Mouse (Mus musculus): ENCODE data around the gene Xpr1. TPM values are rescaled to one million over a fixed set of nuclear protein-coding genes. Genes with fewer than 3 reads are reported as not detected.

The Xpr1 gene
- polyA plus RNA-seq, 1 experiment from 2014 or later: 6.8 TPM

- no peaks in the 10 kb centered on the region for H3K9me3 ChIP-seq (ENCODE audit: control insufficient read depth, low read length)
- H3K9ac ChIP-seq (ENCODE audit: low read length): no peak overlapping the region
- no peaks in the 10 kb centered on the region for H3K27me3 ChIP-seq (replicated peaks; ENCODE audit: control insufficient read depth, insufficient read depth, low read length)
- no peaks in the 10 kb centered on the region for H3K36me3 ChIP-seq (ENCODE audit: control insufficient read depth, insufficient read depth, low read length)
- no peak for ATAC-seq (replicated peaks; ENCODE audit: low FRiP score, low TSS enrichment, low read depth)
- DNase-seq (ENCODE audit: low spot score): no peak
- WGBS: 64% methylated on average over 2 of the region's 2 CpGs
- no peaks in the 10 kb centered on the region for H3K4me1 ChIP-seq (replicated peaks; ENCODE audit: control insufficient read depth, insufficient read depth, low read length)
- no peak overlapping the region for H3K27ac ChIP-seq (ENCODE audit: low read depth)
- H3K4me2 ChIP-seq (ENCODE audit: low read length): no peak overlapping the region
- no peak overlapping the region for H3K4me3 ChIP-seq (ENCODE audit: low read depth, low read length)
Measured at GRCm38 (mm10) chr1:155394021-155394420, 23.2 kb downstream of the Xpr1 start.

- 85% methylated on average over 7 of the region's 7 CpGs for WGBS
- H3K36me3 ChIP-seq (ENCODE audit: control insufficient read depth, insufficient read depth, low read length): no peaks in the 10 kb centered on the region
Measured at GRCm38 (mm10) chr1:155392825-155393224, 24.4 kb downstream of the Xpr1 start.

GRCm38 (mm10) chr1:155391537-155391936, 25.7 kb downstream of the Xpr1 start:
- H3K4me3 ChIP-seq (ENCODE audit: low read depth, low read length): no peak overlapping the region
- DNase-seq (ENCODE audit: low spot score): no peak

More at GRCm38 (mm10) chr1:155392825-155393224, 24.4 kb downstream of the Xpr1 start:
- no peaks in the 10 kb centered on the region for H3K9me3 ChIP-seq (ENCODE audit: control insufficient read depth, low read length)
- no peak overlapping the region for H3K4me2 ChIP-seq (ENCODE audit: low read length)
- ATAC-seq (replicated peaks; ENCODE audit: low FRiP score, low TSS enrichment, low read depth): no peak
- no peaks in the 10 kb centered on the region for H3K4me1 ChIP-seq (replicated peaks; ENCODE audit: control insufficient read depth, insufficient read depth, low read length)
- H3K27ac ChIP-seq (ENCODE audit: low read depth): no peak overlapping the region
- H3K4me3 ChIP-seq (ENCODE audit: low read depth, low read length): no peak overlapping the region
- no peak for DNase-seq (ENCODE audit: low spot score)
- H3K9ac ChIP-seq (ENCODE audit: low read length): no peak overlapping the region
- no peaks in the 10 kb centered on the region for H3K27me3 ChIP-seq (replicated peaks; ENCODE audit: control insufficient read depth, insufficient read depth, low read length)

GRCm38 (mm10) chr1:155388418-155388817, 28.8 kb downstream of the Xpr1 start:
- ATAC-seq (replicated peaks; ENCODE audit: low FRiP score, low TSS enrichment, low read depth) (no peak), DNase-seq (ENCODE audit: low spot score) (no peak)
- Histone ChIP-seq H3K27me3 (replicated peaks; ENCODE audit: control insufficient read depth, insufficient read depth, low read length) (no peaks in the 10 kb centered on the region), H3K9me3 (ENCODE audit: control insufficient read depth, low read length) (no peaks in the 10 kb centered on the region), H3K4me2 (ENCODE audit: low read length) (no peak overlapping the region), H3K4me3 (ENCODE audit: low read depth, low read length) (no peak overlapping the region), H3K4me1 (replicated peaks; ENCODE audit: control insufficient read depth, insufficient read depth, low read length) (no peaks in the 10 kb centered on the region), H3K27ac (ENCODE audit: low read depth) (no peak overlapping the region), H3K9ac (ENCODE audit: low read length) (no peak overlapping the region), H3K36me3 (ENCODE audit: control insufficient read depth, insufficient read depth, low read length) (no peaks in the 10 kb centered on the region)
- WGBS: 30% methylated on average over 1 of the region's 1 CpGs

More at GRCm38 (mm10) chr1:155391537-155391936, 25.7 kb downstream of the Xpr1 start:
- 65% methylated on average over 4 of the region's 4 CpGs for WGBS
- Histone ChIP-seq H3K4me2 (ENCODE audit: low read length) (no peak overlapping the region), H3K27me3 (replicated peaks; ENCODE audit: control insufficient read depth, insufficient read depth, low read length) (no peaks in the 10 kb centered on the region), H3K9me3 (ENCODE audit: control insufficient read depth, low read length) (no peaks in the 10 kb centered on the region), H3K27ac (ENCODE audit: low read depth) (no peak overlapping the region), H3K4me1 (replicated peaks; ENCODE audit: control insufficient read depth, insufficient read depth, low read length) (no peaks in the 10 kb centered on the region), H3K9ac (ENCODE audit: low read length) (no peak overlapping the region), H3K36me3 (ENCODE audit: control insufficient read depth, insufficient read depth, low read length) (no peaks in the 10 kb centered on the region)
- ATAC-seq (replicated peaks; ENCODE audit: low FRiP score, low TSS enrichment, low read depth): no peak

- Histone ChIP-seq H3K27me3 (replicated peaks; ENCODE audit: control insufficient read depth, insufficient read depth, low read length) (no peaks in the 10 kb centered on the region), H3K4me2 (ENCODE audit: low read length) (no peak overlapping the region), H3K9ac (ENCODE audit: low read length) (no peak overlapping the region), H3K36me3 (ENCODE audit: control insufficient read depth, insufficient read depth, low read length) (no peaks in the 10 kb centered on the region), H3K4me3 (ENCODE audit: low read depth, low read length) (no peak overlapping the region), H3K27ac (ENCODE audit: low read depth) (no peak overlapping the region), H3K9me3 (ENCODE audit: control insufficient read depth, low read length) (no peaks in the 10 kb centered on the region), H3K4me1 (replicated peaks; ENCODE audit: control insufficient read depth, insufficient read depth, low read length) (no peaks in the 10 kb centered on the region)
- ATAC-seq (replicated peaks; ENCODE audit: low FRiP score, low TSS enrichment, low read depth): no peak
- 88% methylated on average over 4 of the region's 4 CpGs for WGBS
- DNase-seq (ENCODE audit: low spot score): no peak
Measured at GRCm38 (mm10) chr1:155386551-155386950, 30.7 kb downstream of the Xpr1 start.

- WGBS: 88% methylated on average over 8 of the region's 8 CpGs
- H3K27me3 ChIP-seq (replicated peaks; ENCODE audit: control insufficient read depth, insufficient read depth, low read length): no peaks in the 10 kb centered on the region
- DNase-seq (ENCODE audit: low spot score) (no peak), ATAC-seq (replicated peaks; ENCODE audit: low FRiP score, low TSS enrichment, low read depth) (no peak)
- H3K4me3 ChIP-seq (ENCODE audit: low read depth, low read length): no peak overlapping the region
- no peaks in the 10 kb centered on the region for H3K4me1 ChIP-seq (replicated peaks; ENCODE audit: control insufficient read depth, insufficient read depth, low read length)
- no peaks in the 10 kb centered on the region for H3K36me3 ChIP-seq (ENCODE audit: control insufficient read depth, insufficient read depth, low read length)
- no peaks in the 10 kb centered on the region for H3K9me3 ChIP-seq (ENCODE audit: control insufficient read depth, low read length)
- no peak overlapping the region for H3K4me2 ChIP-seq (ENCODE audit: low read length)
- H3K27ac ChIP-seq (ENCODE audit: low read depth): no peak overlapping the region
- H3K9ac ChIP-seq (ENCODE audit: low read length): no peak overlapping the region
Measured at GRCm38 (mm10) chr1:155383319-155384302, 33.6 kb downstream of the Xpr1 start.

- H3K27me3 ChIP-seq (replicated peaks; ENCODE audit: control insufficient read depth, insufficient read depth, low read length): no peaks in the 10 kb centered on the region
- no peak for DNase-seq (ENCODE audit: low spot score)
- H3K36me3 ChIP-seq (ENCODE audit: control insufficient read depth, insufficient read depth, low read length): no peaks in the 10 kb centered on the region
- no peak overlapping the region for H3K4me3 ChIP-seq (ENCODE audit: low read depth, low read length)
- WGBS: 81% methylated on average over 1 of the region's 1 CpGs
- H3K4me2 ChIP-seq (ENCODE audit: low read length): no peak overlapping the region
- H3K9me3 ChIP-seq (ENCODE audit: control insufficient read depth, low read length): no peaks in the 10 kb centered on the region
- H3K4me1 ChIP-seq (replicated peaks; ENCODE audit: control insufficient read depth, insufficient read depth, low read length): no peaks in the 10 kb centered on the region
- no peak for ATAC-seq (replicated peaks; ENCODE audit: low FRiP score, low TSS enrichment, low read depth)
- H3K27ac ChIP-seq (ENCODE audit: low read depth): no peak overlapping the region
- no peak overlapping the region for H3K9ac ChIP-seq (ENCODE audit: low read length)
Measured at GRCm38 (mm10) chr1:155381931-155382330, 35.3 kb downstream of the Xpr1 start.

GRCm38 (mm10) chr1:155379289-155379688, 37.9 kb downstream of the Xpr1 start:
- WGBS: 97% methylated on average over 1 of the region's 1 CpGs
- DNase-seq (ENCODE audit: low spot score): no peak
- Histone ChIP-seq H3K4me2 (ENCODE audit: low read length) (no peak overlapping the region), H3K4me3 (ENCODE audit: low read depth, low read length) (no peak overlapping the region), H3K27me3 (replicated peaks; ENCODE audit: control insufficient read depth, insufficient read depth, low read length) (no peaks in the 10 kb centered on the region), H3K9me3 (ENCODE audit: control insufficient read depth, low read length) (no peaks in the 10 kb centered on the region), H3K36me3 (ENCODE audit: control insufficient read depth, insufficient read depth, low read length) (no peaks in the 10 kb centered on the region), H3K9ac (ENCODE audit: low read length) (no peak overlapping the region), H3K27ac (ENCODE audit: low read depth) (no peak overlapping the region), H3K4me1 (replicated peaks; ENCODE audit: control insufficient read depth, insufficient read depth, low read length) (no peaks in the 10 kb centered on the region)
- no peak for ATAC-seq (replicated peaks; ENCODE audit: low FRiP score, low TSS enrichment, low read depth)

- H3K27me3 ChIP-seq (replicated peaks; ENCODE audit: control insufficient read depth, insufficient read depth, low read length): no peaks in the 10 kb centered on the region
- no peak overlapping the region for H3K9ac ChIP-seq (ENCODE audit: low read length)
- H3K9me3 ChIP-seq (ENCODE audit: control insufficient read depth, low read length): no peaks in the 10 kb centered on the region
- WGBS: 60% methylated on average over 1 of the region's 1 CpGs
- ATAC-seq (replicated peaks; ENCODE audit: low FRiP score, low TSS enrichment, low read depth) (no peak), DNase-seq (ENCODE audit: low spot score) (no peak)
- no peak overlapping the region for H3K4me3 ChIP-seq (ENCODE audit: low read depth, low read length)
- H3K4me2 ChIP-seq (ENCODE audit: low read length): no peak overlapping the region
- H3K36me3 ChIP-seq (ENCODE audit: control insufficient read depth, insufficient read depth, low read length): no peaks in the 10 kb centered on the region
- no peak overlapping the region for H3K27ac ChIP-seq (ENCODE audit: low read depth)
- H3K4me1 ChIP-seq (replicated peaks; ENCODE audit: control insufficient read depth, insufficient read depth, low read length): no peaks in the 10 kb centered on the region
Measured at GRCm38 (mm10) chr1:155372821-155373220, 44.4 kb downstream of the Xpr1 start.
